Mouse (Mus musculus) thymus, adult 18-20 months (tissue): ENCODE measurements around the gene Nphp3.

Source experiments
- DNase-seq, 2 experiments: peaks; one replicate each; pipeline ENCODE4 v3.0.0; 2022; ENCODE audit warnings: mixed read lengths in 2 of 2

The Nphp3 gene

GRCm38 (mm10) chr9:104001921-104002859 lies at the start of gene Nphp3:
TSS of gene Nphp3 (plus strand) at chr9:104002544.
- DNase-seq = peak; percentile 92 to 94

DNA sequence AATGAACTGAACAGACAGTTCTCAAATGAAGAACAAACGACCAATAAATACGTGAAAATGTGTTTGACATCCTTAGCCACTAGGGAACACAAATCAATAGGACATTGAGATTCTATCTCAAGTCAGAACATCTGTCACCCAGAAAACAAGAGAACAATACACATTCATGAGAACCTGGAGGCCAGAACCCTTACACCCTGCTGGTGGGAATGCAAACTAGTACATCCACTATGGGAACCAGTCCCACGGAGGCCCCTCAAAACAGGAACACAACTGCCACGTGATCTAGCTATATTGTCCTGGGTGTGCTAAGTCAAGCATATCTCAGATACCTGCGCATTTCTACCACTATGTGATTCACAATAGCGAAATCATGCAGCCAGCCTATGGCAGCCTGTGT lies 43.6 kb upstream of the Nphp3 start:
- DNase-seq = no peak

DNA sequence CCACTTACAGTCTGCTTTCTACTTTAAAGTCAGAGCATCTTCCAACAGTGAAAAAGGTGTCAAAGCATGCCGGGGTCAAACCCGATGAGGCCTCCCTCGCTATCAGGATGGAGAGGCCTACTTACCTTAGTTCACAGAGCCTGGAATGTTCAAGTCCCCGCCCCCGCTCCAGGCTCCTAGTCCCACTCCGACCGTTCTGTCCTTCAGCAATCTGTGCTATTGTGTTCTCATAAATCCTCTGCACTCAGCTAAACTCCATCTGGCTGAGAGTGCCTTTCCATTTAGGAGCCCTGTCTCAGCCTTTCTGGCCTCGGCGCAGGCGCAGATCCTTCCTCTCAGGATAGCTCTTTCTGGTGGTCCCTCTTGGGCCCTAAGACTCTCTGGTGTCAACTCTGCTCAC lies 42.4 kb upstream of the Nphp3 start:
- DNase-seq = no peak

DNA sequence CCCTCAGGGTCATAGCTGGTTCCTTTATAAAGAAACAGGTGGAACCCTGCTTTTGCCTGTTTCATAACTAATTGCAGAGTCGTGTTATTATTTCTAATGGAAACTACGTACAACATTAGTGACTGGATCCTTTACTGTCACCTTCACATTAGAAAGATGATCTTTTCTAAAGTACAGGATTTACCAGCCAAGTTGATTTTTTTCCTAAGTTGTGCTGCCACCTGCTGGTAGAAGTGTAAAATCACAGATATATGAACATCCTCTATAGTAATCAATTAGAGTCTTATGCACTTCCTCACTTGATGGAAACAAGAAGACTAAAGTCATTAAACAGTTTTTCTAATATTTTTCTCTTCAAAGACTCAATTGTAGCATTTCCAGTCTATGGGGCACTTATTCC lies 5.8 kb upstream of the Nphp3 start:
- DNase-seq = no peak

GRCm38 (mm10) chr9:104000601-104001000 lies 1.7 kb upstream of the Nphp3 start:
- no peak for DNase-seq

GRCm38 (mm10) chr9:104002913-104003330 lies 578 bp downstream of the Nphp3 start:
- peak in 1 of 2 experiments; percentile 37 for DNase-seq

GRCm38 (mm10) chr9:104014526-104014925 lies 12.2 kb downstream of the Nphp3 start:
- DNase-seq = no peak

GRCm38 (mm10) chr9:104021026-104021425 lies 18.7 kb downstream of the Nphp3 start:
- DNase-seq = no peak

DNA sequence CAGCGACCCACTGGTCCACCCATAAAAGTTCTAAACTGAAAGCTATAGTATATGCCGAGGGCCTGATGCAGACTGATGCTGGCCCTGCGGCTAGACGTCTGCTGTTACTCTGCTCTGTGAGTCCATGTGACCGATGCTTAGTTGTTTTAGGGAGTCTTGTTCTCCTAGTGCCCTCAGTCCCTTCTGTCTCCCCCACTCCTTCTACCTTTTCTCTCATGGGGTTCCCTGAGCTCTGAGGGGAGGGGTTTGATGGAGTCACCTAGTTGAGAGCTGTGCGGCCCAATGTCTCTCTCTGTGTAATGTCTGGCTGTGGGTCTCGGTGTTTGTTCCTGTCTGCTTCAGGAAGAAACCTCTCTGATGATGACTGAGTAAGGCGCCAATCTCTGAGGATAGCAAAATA lies 24.8 kb downstream of the Nphp3 start:
- DNase-seq = no peak

DNA sequence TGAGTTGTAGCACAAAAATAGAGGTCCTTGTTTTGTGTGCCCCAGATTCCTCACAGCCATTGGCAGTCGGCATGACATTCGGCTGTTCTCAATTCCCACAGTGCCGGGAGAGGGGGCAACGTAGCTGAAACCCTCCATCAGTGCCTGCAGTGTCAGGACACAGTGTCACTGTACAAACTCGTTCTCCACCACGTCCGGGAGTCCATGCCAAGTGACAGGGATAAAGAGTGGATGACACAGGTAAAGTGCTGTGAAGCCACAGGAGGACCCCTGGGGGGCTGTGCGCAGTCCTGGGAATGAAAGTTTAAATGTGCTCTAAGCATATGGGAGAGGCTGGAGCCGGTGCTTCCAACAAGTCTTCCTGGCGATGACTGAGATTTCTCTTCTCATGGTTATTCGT lies 27.5 kb downstream of the Nphp3 start:
- DNase-seq = no peak

DNA sequence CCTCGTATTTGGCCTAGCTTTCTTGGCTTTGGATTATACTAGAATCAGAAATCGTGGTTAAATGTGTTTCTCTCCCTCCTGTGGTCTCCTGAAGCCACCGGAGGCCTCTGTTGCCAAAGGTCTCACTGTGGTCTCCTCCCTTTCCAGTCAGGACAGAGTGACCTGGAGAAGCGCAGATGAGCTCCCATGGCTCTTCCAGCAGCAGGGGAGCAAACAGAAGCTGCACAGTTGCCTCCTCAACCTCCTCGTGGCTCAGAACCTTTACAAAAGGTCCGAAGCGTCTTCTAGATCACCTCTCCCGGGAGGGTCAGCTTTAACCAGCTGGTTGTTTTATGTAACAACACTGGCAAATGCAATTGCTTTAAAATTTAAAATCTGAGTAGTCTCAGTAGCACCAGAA lies 31.9 kb downstream of the Nphp3 start:
- no peak for DNase-seq

- no peak for DNase-seq
Observed at GRCm38 (mm10) chr9:104034718-104035117, 32.4 kb downstream of the Nphp3 start.

DNA sequence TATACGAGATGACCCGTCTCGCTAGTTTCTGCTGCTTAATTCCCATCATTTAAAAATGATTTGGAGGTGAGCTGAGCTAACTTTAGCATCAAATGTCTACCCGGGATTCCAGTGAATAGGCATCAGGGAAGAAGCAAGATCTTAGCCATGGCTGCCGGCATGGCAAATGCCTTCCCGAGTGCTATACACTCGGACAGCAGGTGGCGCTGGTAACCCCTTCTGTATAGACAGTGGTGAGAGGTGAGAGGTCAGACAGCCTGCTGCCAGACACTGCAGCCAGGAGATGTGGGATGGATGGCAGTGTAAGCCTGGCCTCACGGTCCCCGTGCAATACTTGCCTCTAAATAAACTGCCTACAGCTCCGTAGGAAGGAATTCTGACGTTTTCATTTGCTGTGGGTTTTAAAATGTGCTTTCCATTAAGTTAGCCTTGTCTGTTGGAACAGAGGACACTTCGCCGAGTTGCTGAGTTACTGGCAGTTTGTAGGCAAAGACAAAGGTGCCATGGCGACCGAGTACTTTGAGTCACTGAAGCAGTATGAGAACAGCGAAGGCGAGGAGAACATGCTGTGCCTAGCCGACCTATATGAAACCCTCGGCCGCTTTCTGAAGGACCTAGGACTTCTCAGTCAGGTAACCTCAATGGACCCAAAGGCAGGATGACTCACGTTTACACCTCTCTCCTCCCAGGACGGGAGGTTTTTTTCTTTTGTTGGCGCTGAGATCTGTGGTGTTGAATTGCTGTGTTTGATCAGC lies 33.1 kb downstream of the Nphp3 start:
- peak; percentile 26 to 38 for DNase-seq

GRCm38 (mm10) chr9:104038266-104038665 lies 35.9 kb downstream of the Nphp3 start:
- DNase-seq = no peak

DNA sequence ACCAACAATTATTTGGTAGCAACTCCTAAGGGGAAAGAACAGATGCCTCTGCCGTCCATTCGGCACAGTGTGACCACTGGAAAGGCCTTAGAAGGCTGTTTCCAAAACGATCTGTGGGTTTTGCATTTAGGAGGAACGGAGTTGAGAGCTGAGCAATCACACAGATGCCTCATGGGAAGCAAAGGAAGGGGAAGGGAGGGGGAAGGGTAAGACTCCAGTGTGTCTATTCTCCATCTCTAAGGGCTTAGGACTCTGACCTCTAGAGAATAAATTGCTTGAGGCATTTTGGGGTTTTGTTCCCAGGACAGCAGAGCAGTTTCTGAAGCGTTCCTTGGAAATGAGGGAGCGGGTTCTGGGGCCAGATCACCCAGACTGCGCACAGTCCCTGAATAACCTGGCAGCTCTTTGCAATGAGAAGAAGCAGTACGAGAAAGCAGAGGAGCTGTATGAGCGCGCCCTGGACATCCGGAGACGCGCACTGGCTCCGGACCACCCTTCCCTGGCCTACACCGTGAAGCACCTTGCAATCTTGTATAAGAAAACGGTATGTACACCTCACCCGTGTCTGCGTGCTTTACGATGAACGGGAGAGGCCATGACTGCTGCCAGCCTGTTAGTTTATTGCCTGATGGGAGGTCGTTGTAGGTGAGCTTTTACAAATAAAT lies 36.8 kb downstream of the Nphp3 start:
- no peak for DNase-seq

- no peak for DNase-seq
Observed at GRCm38 (mm10) chr9:104039742-104040141, 37.4 kb downstream of the Nphp3 start.

DNA sequence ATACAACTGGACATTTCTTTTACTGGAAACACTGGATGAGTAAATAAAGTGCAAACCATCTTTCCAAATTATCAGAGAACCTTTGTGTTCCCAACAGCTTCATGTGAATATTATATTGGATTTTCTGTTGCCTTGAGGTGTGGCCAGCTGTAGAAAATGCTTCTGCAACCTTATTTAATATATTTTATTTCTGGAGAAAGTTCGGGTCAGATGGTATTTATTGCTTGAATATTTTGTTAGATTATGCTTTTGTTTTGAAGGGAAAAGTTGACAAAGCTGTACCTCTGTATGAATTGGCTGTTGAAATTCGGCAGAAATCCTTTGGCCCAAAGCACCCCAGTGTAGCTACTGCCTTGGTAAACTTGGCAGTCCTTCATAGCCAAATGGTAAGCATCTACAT lies 38.0 kb downstream of the Nphp3 start, which contains the start of gene Gm28305:
TSS of gene Gm28305 (plus strand) at position 301 of the 400 bp plus-strand sequence.
- DNase-seq = no peak

DNA sequence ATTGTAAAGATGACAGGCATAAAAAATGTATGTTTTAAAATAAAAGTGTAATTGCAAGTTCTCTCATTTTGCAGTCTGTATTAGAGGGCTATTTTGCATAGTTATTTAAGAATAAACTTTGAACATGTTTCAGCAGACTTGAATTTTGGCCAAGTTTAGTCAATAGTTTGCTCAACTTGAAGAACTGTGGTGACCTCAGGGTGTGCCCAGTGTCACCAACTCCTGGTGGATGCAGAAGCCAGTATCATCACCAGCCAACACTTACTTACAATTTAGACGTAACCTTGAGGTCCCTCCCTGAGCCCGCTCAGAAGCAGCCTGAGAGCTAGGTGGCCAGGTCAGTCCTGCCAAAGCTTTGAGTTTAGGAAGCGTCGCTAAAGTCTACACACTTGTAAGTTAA lies 41.3 kb downstream of the Nphp3 start:
- DNase-seq = no peak

- no peak for DNase-seq
Observed at GRCm38 (mm10) chr9:104051028-104051427, 48.7 kb downstream of the Nphp3 start.

- peak; percentile 52 to 61 for DNase-seq
Observed at GRCm38 (mm10) chr9:104062430-104063243, 60.3 kb downstream of the Nphp3 start, which contains the start of gene Uba5. TSS of gene Uba5 (minus strand) at chr9:104063134.

DNA sequence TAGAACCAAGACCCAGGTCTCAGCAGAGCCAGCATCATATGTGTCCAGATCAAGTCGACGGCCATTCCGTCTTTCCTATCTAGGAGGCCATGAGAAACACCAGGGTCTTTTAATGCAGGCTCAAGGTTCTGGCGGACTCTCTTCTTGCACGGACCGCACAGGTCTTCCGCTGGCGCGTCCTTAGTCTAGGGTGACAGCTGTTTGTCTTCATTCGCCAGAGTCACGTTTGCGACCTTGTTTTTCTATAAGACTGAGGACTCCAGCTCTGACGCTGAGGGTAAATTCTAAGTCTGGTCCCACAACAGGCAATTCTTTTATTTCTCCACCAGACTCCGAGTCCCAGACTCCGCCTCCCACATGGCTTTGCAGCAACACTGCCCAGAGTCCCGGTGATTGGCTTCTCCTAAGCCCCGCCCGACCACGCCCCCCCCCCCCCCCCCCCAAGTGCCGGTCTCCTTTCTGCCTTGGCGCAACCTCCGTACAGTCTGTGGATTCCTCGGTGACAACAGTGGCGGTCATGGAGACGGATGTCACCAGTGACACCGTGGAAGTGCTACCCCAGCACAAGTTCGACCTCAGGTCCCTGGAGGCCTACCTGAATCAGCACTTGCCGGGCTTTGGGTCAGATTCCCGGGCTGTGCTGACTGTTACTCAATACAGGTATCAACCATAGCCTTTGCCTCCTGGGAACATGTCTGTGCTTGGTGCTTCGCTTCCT lies 61.1 kb downstream of the Nphp3 start, which contains the start of gene Acad11:
TSS of gene Acad11 (plus strand) at position 134 of the 718 bp plus-strand sequence.
- peak; percentile 55 to 72 for DNase-seq
